ENCODE assay signal across 10 mouse cellular contexts in genomic region chr6:122892442-122893049, GRCm38 (mm10). TPM values are rescaled to one million over a fixed set of nuclear protein-coding genes. Genes with fewer than 3 reads are reported as not detected.
DNase-seq lines count a peak whose midpoint lies in the region; ATAC-seq and TF ChIP-seq lines count a peak whose summit lies in the region.
"Had no signal": no experiment of that assay in that cellular context is flagged by ENCODE, and none has a peak within 500 bp of the region (broad histone marks: within the 10 kb centered on the region; RNA-seq: fewer than 3 reads in every experiment).

No protein-coding gene starts in this region.

- H3K4me2 ChIP-seq in intestine, postnatal 0 days (replicated peaks; ENCODE audit: low read depth) = no peak overlapping the region
- no peak overlapping the region for H3K4me2 ChIP-seq in intestine, embryonic 16.5 days (ENCODE audit: low read depth, low read length)
- no peak overlapping the region for H3K4me2 ChIP-seq in hindbrain, embryonic 11.5 days (replicated peaks; ENCODE audit: low read depth, low read length)

- WGBS in intestine, postnatal 0 days = 9% methylated on average over 2 of the region's 2 CpGs
- WGBS in intestine, embryonic 16.5 days = 14% methylated on average over 2 of the region's 2 CpGs
- 9% methylated on average over 2 of the region's 2 CpGs for WGBS in hindbrain, embryonic 11.5 days

- no peaks in the 10 kb centered on the region for H3K9me3 ChIP-seq in intestine, postnatal 0 days (ENCODE audit: control insufficient read depth)
- no peaks in the 10 kb centered on the region for H3K9me3 ChIP-seq in intestine, embryonic 16.5 days (ENCODE audit: control insufficient read depth, low read length)
- H3K9me3 ChIP-seq in hindbrain, embryonic 11.5 days (ENCODE audit: control insufficient read depth, low read length) = no peaks in the 10 kb centered on the region

- no peaks in the 10 kb centered on the region for H3K27me3 ChIP-seq in intestine, postnatal 0 days (replicated peaks; ENCODE audit: control insufficient read depth, insufficient read depth, low read length)
- H3K27me3 ChIP-seq in intestine, embryonic 16.5 days (replicated peaks; ENCODE audit: control insufficient read depth, insufficient read depth, low read length) = no peaks in the 10 kb centered on the region
- H3K27me3 ChIP-seq in hindbrain, embryonic 11.5 days (ENCODE audit: control insufficient read depth, insufficient read depth, low read length) = no peaks in the 10 kb centered on the region
- H3K27me3 ChIP-seq in splenic B cell, adult 2 months (ENCODE audit: control insufficient read depth, insufficient read depth, low read length, poor library complexity, severe bottlenecking) = no peaks in the 10 kb centered on the region

- intact Hi-C loops in left cerebral cortex, postnatal 4 days (cut with DNase I) = loop anchor here (10.0 kb wide), 1 partner anchor 1362 kb away; no protein-coding TSS in a partner anchor

- peak; percentile 88 for DNase-seq in ZHBTc4 (ENCODE audit: low read depth, low spot score)
- DNase-seq in embryo, embryonic 11 days = peak; percentile 75
- peak; percentile 75 for DNase-seq in hindbrain, embryonic 11.5 days (ENCODE audit: low spot score)
- peak; percentile 67 for DNase-seq in left cerebral cortex, postnatal 4 days
- DNase-seq in splenic B cell, adult 2 months (ENCODE audit: low read depth, low spot score) = peak; percentile 83

- no peak overlapping the region for H3K4me3 ChIP-seq in intestine, postnatal 0 days (ENCODE audit: low read depth, low read length)
- no peak overlapping the region for H3K4me3 ChIP-seq in intestine, embryonic 16.5 days (ENCODE audit: low read length)
- H3K4me3 ChIP-seq in hindbrain, embryonic 11.5 days (ENCODE audit: low read depth, low read length) = no peak overlapping the region
- H3K4me3 ChIP-seq: erythroblast, embryonic 14.5 days; myocyte had no signal

- peaks cover 31% of the 10 kb centered on the region for H3K36me3 ChIP-seq in intestine, postnatal 0 days (ENCODE audit: control insufficient read depth, insufficient read depth)
- peaks cover 9% of the 10 kb centered on the region; the same call in 1 of the 2 replicates for H3K36me3 ChIP-seq in intestine, embryonic 16.5 days (ENCODE audit: control insufficient read depth, insufficient read depth, low read length)
- peaks cover 9% of the 10 kb centered on the region; the same call in 1 of the 2 replicates for H3K36me3 ChIP-seq in hindbrain, embryonic 11.5 days (ENCODE audit: control insufficient read depth, insufficient read depth, low read length)
- no peaks in the 10 kb centered on the region; the same call in 1 of the 2 replicates for H3K36me3 ChIP-seq in splenic B cell, adult 2 months (ENCODE audit: control insufficient read depth, insufficient read depth, low read length, poor library complexity, severe bottlenecking)

- no peaks in the 10 kb centered on the region for H3K4me1 ChIP-seq in intestine, postnatal 0 days (replicated peaks; ENCODE audit: control insufficient read depth, insufficient read depth, low read length)
- no peaks in the 10 kb centered on the region for H3K4me1 ChIP-seq in intestine, embryonic 16.5 days (ENCODE audit: control insufficient read depth, insufficient read depth, low read length)
- H3K4me1 ChIP-seq in hindbrain, embryonic 11.5 days (replicated peaks; ENCODE audit: control insufficient read depth, insufficient read depth, low read length) = no peaks in the 10 kb centered on the region

- no peak overlapping the region for H3K27ac ChIP-seq in intestine, postnatal 0 days (ENCODE audit: low read depth, low read length)
- no peak overlapping the region for H3K27ac ChIP-seq in intestine, embryonic 16.5 days (ENCODE audit: low read length)
- H3K27ac ChIP-seq in hindbrain, embryonic 11.5 days (ENCODE audit: low read depth, low read length) = no peak overlapping the region

- ATAC-seq in intestine, postnatal 0 days = no peak
- ATAC-seq in intestine, embryonic 16.5 days = no peak
- peak; percentile 34; the same call in 1 of the 2 replicates for ATAC-seq in hindbrain, embryonic 11.5 days (ENCODE audit: low FRiP score)
- peak; percentile 83 for ATAC-seq in monocyte, adult 5-6 weeks (replicated peaks; ENCODE audit: insufficient number of reproducible peaks, low FRiP score, low TSS enrichment, poor library complexity, severe bottlenecking)

- no peak overlapping the region for H3K9ac ChIP-seq in intestine, postnatal 0 days (ENCODE audit: low read depth, low read length)
- no peak overlapping the region for H3K9ac ChIP-seq in intestine, embryonic 16.5 days (ENCODE audit: low read depth, low read length)
- H3K9ac ChIP-seq in hindbrain, embryonic 11.5 days (ENCODE audit: low read depth, low read length) = no peak overlapping the region

- TF ChIP-seq CTCF in intestine, postnatal 0 days (IDR thresholded peaks at IDR 0.05; ENCODE audit: low read depth) = peak; percentile 87

RNA-seq across cellular contexts. Expression of gene Necap1, which starts 18.3 kb away (rescaled TPM):
- polyA plus RNA-seq in intestine, postnatal 0 days (2015; fragmentation: Nextera tagmentation; extraction: Ambion mirVana) = 45.8 and 48.7 TPM in 2 replicates
- 60.6 and 60.8 TPM in 2 replicates for polyA plus RNA-seq in intestine, embryonic 16.5 days (2015; fragmentation: Nextera tagmentation; extraction: Ambion mirVana)
- polyA plus RNA-seq in hindbrain, embryonic 11.5 days (2014; fragmentation: Nextera tagmentation; extraction: Ambion mirVana) = 78.4 and 82.3 TPM in 2 replicates
- 100 to 1,000 TPM; 107 to 123 TPM for total RNA-seq in left cerebral cortex, postnatal 4 days (2021)
- total RNA-seq in monocyte, adult 5-6 weeks (2017) = 52.8 to 81.1 TPM (median 65.0 TPM) in 3 replicates

RNA-seq across cellular contexts. Expression of gene Clec4a1, which starts 29.1 kb away (rescaled TPM):
- polyA plus RNA-seq in intestine, postnatal 0 days (2015; fragmentation: Nextera tagmentation; extraction: Ambion mirVana) = 1.4 and 1.8 TPM in 2 replicates
- polyA plus RNA-seq in intestine, embryonic 16.5 days (2015; fragmentation: Nextera tagmentation; extraction: Ambion mirVana) = 3.6 TPM in 2 replicates
- polyA plus RNA-seq in hindbrain, embryonic 11.5 days (2014; fragmentation: Nextera tagmentation; extraction: Ambion mirVana) = 1.7 and 2.0 TPM in 2 replicates
- total RNA-seq in left cerebral cortex, postnatal 4 days (2021) = 1 to 10 TPM in 1 of 2 experiments, under 1 TPM in 1; 0.52 to 1.0 TPM
- 202 to 205 TPM (median 202 TPM) in 3 replicates for total RNA-seq in monocyte, adult 5-6 weeks (2017)
- polyA plus RNA-seq: erythroblast, embryonic 14.5 days; myocyte had no signal

RNA-seq across cellular contexts. Expression of gene C3ar1, which starts 36.6 kb away (rescaled TPM):
- 2.1 and 2.2 TPM in 2 replicates for polyA plus RNA-seq in intestine, postnatal 0 days (2015; fragmentation: Nextera tagmentation; extraction: Ambion mirVana)
- polyA plus RNA-seq in intestine, embryonic 16.5 days (2015; fragmentation: Nextera tagmentation; extraction: Ambion mirVana) = 2.1 TPM in 2 replicates
- polyA plus RNA-seq in hindbrain, embryonic 11.5 days (2014; fragmentation: Nextera tagmentation; extraction: Ambion mirVana) = 1.8 and 2.0 TPM in 2 replicates
- 1 to 10 TPM; 1.0 to 1.1 TPM for total RNA-seq in left cerebral cortex, postnatal 4 days (2021)
- total RNA-seq in monocyte, adult 5-6 weeks (2017) = 1.8 to 13.4 TPM (median 9.7 TPM) in 3 replicates
- polyA plus RNA-seq: erythroblast, embryonic 14.5 days had no signal

RNA-seq across cellular contexts. Expression of gene Clec4a3, which starts 59.8 kb away (rescaled TPM):
- polyA plus RNA-seq in intestine, postnatal 0 days (2015; fragmentation: Nextera tagmentation; extraction: Ambion mirVana) = 0.78 and 1.0 TPM in 2 replicates
- 3.0 and 3.6 TPM in 2 replicates for polyA plus RNA-seq in intestine, embryonic 16.5 days (2015; fragmentation: Nextera tagmentation; extraction: Ambion mirVana)
- polyA plus RNA-seq in hindbrain, embryonic 11.5 days (2014; fragmentation: Nextera tagmentation; extraction: Ambion mirVana) = 0.63 and 0.81 TPM in 2 replicates
- 1 to 10 TPM in 1 of 2 experiments, under 1 TPM in 1; 0.44 to 1.0 TPM for total RNA-seq in left cerebral cortex, postnatal 4 days (2021)
- 388 to 868 TPM (median 791 TPM) in 3 replicates for total RNA-seq in monocyte, adult 5-6 weeks (2017)
- polyA plus RNA-seq: erythroblast, embryonic 14.5 days; myocyte had no signal

Comparison
In these comparisons a context has a peak if more than half of its experiments do, and no peak if none do; other contexts are left out.
1. ATAC-seq: peak in hindbrain, embryonic 11.5 days (single experiment) and monocyte, adult 5-6 weeks (single experiment); none in intestine, postnatal 0 days (single experiment) and intestine, embryonic 16.5 days (single experiment).
2. Peak in every context shown above with its lines, with median percentiles within 50 percentile points of each other: DNase-seq.